Mouse (Mus musculus) heart, postnatal 36 days (tissue): Measurements from ENCODE around the gene Cpb2. TPM values are rescaled to one million over a fixed set of nuclear protein-coding genes. Genes with fewer than 3 reads are reported as not detected.
A peak's percentile ranks its signal among the peaks of the same experiment; 100 is the strongest.

Experiments
- DNase-seq, 2 experiments: peaks; one replicate each; pipeline ENCODE4 v3.0.0; 2021 to 2022
- intact Hi-C: fragments of 180-260 bp; cut with DNase I; formaldehyde crosslinking; loops from one replicate; pipeline ENCODE4 v1.15.1; 2025
- total RNA-seq, 2 experiments: library from RNA; stranded (reverse); gene quantifications; 2 replicates each; pipeline ENCODE4 v1.2.3; 2021

Cpb2 gene
- total RNA-seq, result not detected

DNA sequence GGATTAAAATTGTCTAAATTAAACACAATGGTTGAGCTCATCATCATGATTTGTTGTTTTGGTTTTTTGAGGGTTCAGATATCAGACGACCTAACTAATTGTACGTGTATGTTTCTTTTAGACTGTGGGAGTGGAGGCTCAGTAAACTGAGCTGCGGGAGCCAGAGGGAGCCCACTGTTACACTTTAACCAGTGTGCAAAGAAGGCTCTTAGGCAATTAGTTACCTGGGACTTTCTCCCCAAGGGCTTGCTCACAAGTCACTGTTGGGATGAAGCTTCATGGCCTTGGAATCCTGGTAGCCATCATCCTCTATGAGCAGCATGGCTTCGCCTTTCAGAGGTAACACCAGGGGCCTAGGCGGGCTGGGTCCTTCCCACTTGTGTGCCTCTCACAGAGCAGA, at the start of gene Cpb2:
Cpb2 (plus strand) TSS at position 201 of the 400 bp plus-strand sequence.
- no peak for DNase-seq
- intact Hi-C loops, result no loop called here

GRCm38 (mm10) chr14:75192427-75192826, 49.7 kb upstream of the Cpb2 start:
- intact Hi-C loops, result no loop called here
- no peak for DNase-seq

- no peak for DNase-seq
- intact Hi-C loops, result no loop called here
These were observed 49.2 kb upstream of the Cpb2 start for GRCm38 (mm10) chr14:75192858-75193257.

- no peak for DNase-seq
- intact Hi-C loops, result loop anchor here (5.0 kb wide), 2 partner anchors 63 to 447 kb away; partner anchors contain the start of genes Erich6b, Lcp1 and Lrrc63
These were observed 46.6 kb upstream of the Cpb2 start for GRCm38 (mm10) chr14:75195530-75195929.

GRCm38 (mm10) chr14:75197027-75197426, 45.1 kb upstream of the Cpb2 start:
- intact Hi-C loops, result loop anchor here (2.0 to 5.0 kb wide), 4 partner anchors 65 to 526 kb away; partner anchors contain the start of genes Erich6b, Lcp1 and Lrrc63
- peak; percentile 35 to 50 for DNase-seq

GRCm38 (mm10) chr14:75197660-75198059, 44.4 kb upstream of the Cpb2 start:
- DNase-seq, result no peak
- intact Hi-C loops, result loop anchor here (2.0 to 5.0 kb wide), 4 partner anchors 65 to 525 kb away; partner anchors contain the start of genes Erich6b, Lcp1 and Lrrc63

DNA sequence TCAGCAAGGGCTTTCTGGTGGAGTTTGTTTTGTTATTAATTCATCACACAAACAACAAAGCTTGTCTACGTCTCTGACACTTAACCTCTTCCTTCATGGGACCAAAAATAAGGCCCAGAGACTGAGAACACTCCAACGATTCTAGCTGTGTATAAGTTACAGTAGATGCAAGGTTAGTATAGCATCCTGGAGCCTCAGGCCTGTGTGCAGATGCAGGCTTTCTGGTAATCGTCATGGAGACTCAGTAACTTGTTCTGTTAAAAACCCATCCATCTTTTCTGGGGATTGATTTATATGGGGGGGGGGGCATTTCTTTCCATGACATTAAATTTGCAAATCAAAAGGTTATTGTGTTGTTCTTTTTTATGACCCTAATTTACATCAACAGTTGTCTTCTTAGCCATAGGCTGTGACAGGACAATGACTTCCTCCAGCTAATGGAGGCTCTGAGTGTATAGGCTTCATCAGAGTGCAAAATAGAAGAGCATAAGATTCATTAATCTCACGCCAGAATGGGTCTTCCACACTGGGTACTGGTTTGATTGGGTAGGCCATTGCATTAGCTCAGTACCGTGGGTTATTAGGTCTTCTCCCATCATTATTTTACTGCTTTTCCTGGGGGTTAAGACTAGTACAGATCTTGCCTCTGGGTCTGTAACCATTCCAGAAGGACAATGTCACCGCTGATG, 36.6 kb upstream of the Cpb2 start:
- DNase-seq, result no peak

DNA sequence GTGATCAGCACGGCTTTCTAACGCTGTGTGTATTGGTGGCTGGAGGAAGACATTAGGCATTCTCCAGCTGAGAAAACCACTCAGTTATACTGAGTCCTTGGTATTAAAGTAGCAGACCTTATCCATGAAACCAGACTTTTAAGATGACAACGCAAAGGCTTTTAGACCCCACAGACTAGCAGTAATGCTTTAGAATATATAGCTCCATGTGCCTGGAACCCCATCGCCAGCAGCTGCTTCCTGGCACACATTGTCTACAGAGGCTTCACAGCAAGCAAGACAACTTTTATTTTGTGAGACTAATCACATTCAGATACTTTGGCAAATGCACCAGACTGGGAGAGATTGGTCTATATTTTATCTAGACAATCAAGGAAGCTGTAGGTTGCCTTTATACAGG, 35.8 kb upstream of the Cpb2 start:
- no peak for DNase-seq
- intact Hi-C loops, result no loop called here

More for the DNA sequence above, 36.6 kb upstream of the Cpb2 start:
- intact Hi-C loops, result no loop called here

- intact Hi-C loops, result no loop called here
- DNase-seq, result no peak
These were observed 33.4 kb upstream of the Cpb2 start for GRCm38 (mm10) chr14:75208572-75209151.

DNA sequence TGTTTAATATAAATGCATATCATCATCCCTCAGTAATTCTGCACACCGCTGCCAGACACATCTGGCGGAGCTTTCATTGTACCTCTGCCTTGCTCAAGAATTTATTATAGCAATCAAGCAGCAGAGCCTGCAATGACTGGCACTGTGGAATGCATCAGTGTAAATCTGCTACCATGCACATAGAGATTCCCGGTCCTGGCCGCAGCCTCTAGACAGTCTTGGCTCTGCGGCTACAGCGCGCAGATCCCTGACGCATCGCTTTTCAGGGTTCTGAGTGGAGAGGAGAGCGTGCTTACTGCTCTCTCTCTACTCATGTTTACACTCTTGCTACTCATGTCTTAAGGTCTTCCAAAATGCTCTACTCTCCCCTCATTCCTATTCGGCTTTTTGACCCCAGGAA, 28.3 kb upstream of the Cpb2 start:
- no peak for DNase-seq
- intact Hi-C loops, result no loop called here

DNA sequence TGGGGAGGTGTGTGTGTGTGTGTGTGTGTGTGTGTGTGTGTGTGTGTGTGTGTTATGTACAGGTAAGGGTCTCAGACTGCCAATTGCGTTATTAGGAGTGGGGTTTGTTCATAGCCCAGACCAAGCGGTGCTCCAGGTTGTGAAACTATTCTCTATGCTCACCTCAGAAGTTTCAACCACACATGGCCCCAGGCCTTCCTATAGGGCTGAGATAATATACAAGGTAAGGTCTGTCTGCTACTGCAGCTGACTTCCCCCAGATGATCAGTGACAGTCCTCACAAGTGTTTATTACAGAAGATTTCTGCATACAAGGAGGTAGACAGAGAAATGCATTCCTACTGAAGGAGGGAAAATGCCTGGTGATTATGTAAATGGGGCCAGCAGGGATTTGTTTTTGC, 23.2 kb upstream of the Cpb2 start:
- intact Hi-C loops, result no loop called here

DNA sequence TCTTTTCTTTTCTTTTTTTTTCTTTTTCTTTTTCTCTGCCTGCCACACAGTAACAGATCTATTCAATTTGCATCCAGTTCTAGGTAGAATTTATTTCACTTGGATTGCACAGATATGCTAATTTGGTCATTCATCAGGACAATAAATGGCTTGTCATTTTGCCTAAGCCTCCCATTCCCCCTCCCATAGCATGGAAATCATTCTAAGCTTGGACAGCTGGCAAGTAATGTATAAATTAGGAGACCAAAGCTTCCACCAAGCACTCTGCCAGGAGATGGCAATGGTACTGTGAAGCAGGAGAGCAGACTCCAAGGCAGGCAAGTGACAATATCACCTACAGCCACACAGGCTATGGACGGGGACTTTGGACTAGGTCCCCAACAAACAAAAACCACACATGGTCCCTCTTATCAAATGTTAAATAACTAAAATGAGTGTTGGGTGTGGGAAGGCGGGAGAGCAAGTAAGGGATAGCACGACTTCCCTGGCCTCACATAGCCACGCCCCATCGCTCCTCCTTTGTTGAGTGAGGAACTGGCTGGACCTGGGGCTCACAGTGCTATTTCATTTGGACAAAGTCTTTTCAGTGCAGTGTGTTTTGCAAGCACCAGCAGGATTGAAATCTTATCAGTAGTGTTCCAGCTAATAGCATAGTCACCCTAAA, 22.7 kb upstream of the Cpb2 start:
- intact Hi-C loops, result no loop called here

More for the DNA sequence above, 23.2 kb upstream of the Cpb2 start:
- no peak for DNase-seq

GRCm38 (mm10) chr14:75222386-75222785, 19.7 kb upstream of the Cpb2 start:
- intact Hi-C loops, result no loop called here
- DNase-seq, result no peak

More for the DNA sequence above, 22.7 kb upstream of the Cpb2 start:
- no peak for DNase-seq

GRCm38 (mm10) chr14:75227453-75228084, 14.5 kb upstream of the Cpb2 start:
- intact Hi-C loops, result no loop called here
- DNase-seq, result no peak

DNA sequence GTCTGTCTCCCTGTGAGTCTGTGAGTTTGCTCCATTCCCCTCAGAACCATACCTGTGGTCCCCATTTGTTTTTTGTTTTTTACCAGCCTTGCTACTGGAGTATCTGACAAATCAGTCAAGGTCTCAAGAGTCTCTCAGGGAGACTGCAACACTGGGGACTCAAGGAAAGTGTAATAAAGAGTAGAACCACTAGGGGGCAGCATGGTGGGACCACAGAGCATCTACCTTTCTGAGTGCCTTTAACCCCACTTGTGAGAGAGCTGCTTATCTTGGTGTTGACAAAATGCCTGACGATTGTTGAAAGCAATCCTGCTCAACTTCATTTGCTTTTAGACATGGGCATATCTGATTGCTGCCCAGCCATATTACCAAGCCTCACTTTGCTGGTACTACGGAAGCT, 12.3 kb upstream of the Cpb2 start:
- DNase-seq, result no peak
- intact Hi-C loops, result no loop called here

DNA sequence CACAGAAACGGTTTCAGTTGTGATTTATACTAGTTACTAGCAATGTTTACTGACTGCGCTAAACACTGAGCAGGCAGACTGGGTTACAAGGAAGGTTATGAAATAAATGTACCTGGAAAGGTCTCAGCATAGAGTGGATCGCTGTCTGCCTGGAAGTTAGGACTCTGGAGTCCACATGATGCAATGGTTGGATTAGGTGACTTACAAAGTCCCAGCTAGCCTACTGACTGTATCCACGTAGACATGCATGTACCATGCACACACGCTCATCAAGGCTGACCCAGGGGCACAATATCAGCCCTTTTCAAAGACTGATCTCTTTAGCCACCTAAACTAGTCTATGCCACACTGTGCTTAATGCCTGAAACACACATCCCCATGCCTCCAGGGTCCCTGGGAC, 9.0 kb upstream of the Cpb2 start:
- no peak for DNase-seq
- intact Hi-C loops, result no loop called here

- intact Hi-C loops, result no loop called here
- no peak for DNase-seq
These were observed 6.5 kb upstream of the Cpb2 start for GRCm38 (mm10) chr14:75235552-75235951.

DNA sequence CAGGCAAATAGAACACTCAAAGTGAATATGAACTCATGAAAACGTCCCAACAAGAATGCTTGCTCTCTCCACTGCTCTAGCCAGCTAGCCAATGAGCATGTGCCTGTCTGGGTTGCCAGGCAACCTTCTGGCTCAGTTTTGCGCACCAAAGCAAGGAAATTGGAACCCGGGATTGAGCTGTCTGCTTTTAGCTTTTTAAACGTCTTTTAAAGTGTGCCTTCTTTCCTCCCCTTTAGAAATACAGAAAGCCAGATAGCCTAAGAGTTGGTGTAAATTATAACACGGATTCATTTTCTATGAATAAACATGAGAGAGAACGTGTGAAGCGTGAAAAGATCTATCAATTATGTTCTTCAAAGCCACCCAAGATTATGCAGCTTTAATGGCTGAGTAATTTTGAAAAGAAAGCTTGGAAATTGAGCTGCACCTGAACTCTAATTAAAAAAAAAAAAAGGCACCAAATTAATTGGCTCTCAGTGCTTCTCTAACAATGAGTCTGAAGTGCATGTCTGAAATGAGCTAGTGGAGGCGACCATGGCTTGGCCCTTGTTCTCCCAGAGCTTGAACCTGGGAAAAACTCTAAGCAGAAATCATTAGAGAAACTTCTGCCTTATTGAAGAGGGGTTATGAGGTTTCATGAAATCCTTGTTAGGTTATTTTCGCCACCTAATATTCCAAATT, 6.0 kb upstream of the Cpb2 start:
- intact Hi-C loops, result no loop called here
- DNase-seq, result no peak

DNA sequence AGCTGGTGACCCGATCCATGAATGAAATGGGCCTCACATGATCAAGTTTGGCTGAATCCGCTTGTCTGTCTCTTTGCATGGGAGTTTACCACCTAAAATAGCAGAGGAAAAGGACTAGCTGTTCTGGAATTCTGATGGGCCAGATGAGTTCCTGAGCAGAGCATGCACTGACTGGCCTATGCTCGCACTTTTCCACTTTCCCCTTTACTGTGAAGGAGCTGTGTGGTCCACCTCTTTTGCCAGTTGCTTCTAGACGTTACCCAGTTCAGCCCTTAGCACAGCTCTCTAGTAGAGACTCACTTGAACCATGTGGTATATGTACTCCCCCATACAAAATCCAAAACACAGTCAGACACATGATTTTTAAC, 5.5 kb upstream of the Cpb2 start:
- intact Hi-C loops, result no loop called here
- no peak for DNase-seq

DNA sequence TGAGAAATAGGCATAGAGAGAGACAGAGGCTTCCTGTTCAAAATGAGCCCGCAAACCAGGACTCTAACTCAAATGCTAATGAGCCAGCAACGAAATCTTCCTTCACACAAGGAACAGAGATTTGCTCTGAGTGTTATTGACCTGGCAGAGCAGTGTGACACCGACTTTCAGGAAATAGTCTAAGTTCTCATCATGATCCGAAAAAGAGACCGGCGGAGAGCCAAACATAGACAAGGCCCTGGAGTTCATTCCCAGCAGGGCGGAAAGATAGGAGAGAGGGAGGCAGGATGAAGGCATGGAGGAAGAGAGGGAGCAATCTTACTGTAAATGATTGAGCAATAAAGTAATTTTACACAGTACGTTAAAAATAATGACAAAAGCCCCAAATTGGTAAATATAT, 5.0 kb upstream of the Cpb2 start:
- no peak for DNase-seq
- intact Hi-C loops, result no loop called here
